Mouse (Mus musculus) large intestine, adult 2 months (tissue): Measurements from ENCODE around the gene Cwc27. TPM values are rescaled to one million over a fixed set of nuclear protein-coding genes. Genes with fewer than 3 reads are reported as not detected.

Source experiments
- DNase-seq: peaks from one replicate; pipeline ENCODE4 v3.0.0-alpha.2; 2012; ENCODE audit warnings: low read depth, low spot score
- WGBS: fragments of 180-500 bp; shearing (Covaris S2); methylation state at CpG from one replicate; pipeline ENCODE4 v1.1.7; 2018; 5-methylcytosine and 5-hydroxymethylcytosine counted together
- polyA plus RNA-seq: library from polyadenylated mRNA; depleted of rRNA; stranded (reverse); fragments of >200 nt; gene quantifications from 2 replicates; pipeline ENCODE4 v1.2.3, GENCODE M21; 2012

Cwc27 gene
- polyA plus RNA-seq, 1 experiment: 3.0 TPM

DNA sequence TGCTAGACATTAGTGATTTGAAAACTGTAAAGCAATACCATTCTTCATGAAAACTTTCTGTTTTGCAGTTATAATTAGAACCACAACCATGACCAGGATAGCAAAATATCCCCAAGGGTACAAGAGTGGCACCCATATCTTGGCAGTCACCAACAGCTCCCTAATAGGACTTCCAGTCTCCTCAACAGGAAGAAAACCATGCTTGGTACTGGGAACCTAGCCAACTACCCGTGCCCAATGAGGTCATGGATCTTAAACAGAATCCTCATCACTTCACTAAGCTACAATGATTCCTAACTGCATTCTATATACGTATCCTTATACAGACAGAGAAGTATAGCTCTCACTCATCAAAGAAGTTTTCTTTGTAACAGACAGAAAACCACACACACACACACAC is 165.2 kb downstream of the Cwc27 start:
- 49% methylated on average over 2 of the region's 2 CpGs for WGBS
- DNase-seq: no peak

DNA sequence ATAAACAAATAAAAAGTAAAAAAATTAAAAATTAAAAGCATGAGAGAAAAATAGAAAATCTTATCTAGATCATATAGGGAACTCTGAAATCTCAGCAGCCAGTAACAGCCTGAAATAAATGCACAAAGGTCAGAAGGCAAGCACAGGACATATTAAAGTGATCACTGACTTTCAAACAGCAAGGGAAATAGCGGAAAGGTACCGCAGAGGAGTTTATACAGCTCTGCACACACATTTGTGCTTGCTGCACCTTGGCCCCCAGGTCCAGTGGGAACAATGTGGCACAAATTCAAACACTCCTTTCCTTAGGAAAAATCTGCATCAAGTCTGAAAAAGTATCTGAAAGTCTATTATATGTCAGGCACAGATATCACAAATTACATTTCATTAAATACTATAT is 166.3 kb downstream of the Cwc27 start:
- WGBS: 55% methylated on average over 2 of the region's 2 CpGs
- DNase-seq: no peak

DNA sequence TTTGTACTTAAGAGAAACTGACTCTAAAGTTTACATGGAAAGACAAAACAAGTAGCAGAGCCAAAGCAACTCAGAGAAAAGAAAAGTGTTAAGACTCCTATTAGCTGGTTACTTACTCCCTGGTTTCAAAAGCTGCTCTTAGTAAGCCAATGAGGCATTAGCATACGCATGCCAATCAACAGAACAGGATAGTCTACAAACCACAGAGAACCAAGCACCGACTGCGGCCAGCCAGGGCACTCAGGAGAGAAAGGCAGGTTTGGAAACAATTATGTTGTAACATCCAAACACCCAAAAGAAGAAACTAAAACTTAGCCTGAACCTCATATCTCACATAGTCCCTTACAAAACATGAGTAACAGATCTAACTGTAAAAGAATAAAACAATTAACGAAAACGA is 166.8 kb downstream of the Cwc27 start:
- 32% methylated on average over 5 of the region's 5 CpGs for WGBS
- DNase-seq: no peak

DNA sequence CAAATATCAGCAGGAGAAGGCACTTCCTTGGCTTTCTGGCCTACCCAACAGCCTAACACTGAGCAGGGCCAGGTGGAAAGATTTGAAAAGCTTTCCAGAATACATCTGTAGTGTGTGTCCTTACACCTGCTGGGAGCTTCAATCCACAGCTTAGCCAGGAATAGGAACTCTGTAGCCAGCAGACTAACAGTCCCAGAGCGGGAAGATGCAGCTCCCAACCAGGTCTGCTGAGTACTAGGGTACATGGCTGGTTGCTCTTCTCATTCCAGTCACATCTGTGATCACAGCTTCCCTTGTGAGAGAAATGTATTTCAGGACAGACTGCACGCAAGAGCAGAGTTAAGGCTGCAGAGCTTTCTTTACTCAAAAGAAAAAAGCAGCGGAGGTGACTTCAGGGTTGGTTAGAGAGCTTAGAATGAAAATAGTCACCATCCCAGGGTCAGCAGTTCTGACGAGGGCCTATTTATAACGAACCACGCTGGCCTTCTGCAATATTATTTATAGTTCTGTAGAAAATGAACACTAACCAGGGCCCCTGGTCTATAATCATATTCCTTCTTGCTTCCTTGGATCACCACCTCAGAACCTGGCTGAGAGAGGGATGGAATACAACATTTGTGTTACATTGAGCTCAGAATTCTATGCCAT is 171.0 kb downstream of the Cwc27 start:
- WGBS: 86% methylated on average over 6 of the region's 6 CpGs
- no peak for DNase-seq

DNA sequence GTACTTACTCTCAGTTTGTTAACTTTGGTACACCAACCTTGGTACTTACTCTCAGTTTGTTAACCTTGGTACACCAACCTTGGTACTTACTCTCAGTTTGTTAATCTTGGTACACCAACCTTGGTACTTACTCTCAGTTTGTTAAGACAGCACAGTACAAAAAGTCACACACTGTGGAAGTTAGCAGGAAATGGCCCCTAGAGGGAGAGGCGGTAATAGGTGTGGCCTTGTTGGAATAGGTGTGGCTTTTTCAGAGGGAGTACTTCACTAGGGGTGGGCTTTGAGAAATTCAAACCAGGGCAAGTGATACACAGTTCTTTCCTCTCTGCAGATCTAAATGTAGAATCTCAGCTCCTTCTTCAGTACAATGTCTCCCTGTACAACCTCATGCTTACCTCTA is 172.8 kb downstream of the Cwc27 start:
- no peak for DNase-seq
- WGBS: 75% methylated on average over 1 of the region's 1 CpGs

DNA sequence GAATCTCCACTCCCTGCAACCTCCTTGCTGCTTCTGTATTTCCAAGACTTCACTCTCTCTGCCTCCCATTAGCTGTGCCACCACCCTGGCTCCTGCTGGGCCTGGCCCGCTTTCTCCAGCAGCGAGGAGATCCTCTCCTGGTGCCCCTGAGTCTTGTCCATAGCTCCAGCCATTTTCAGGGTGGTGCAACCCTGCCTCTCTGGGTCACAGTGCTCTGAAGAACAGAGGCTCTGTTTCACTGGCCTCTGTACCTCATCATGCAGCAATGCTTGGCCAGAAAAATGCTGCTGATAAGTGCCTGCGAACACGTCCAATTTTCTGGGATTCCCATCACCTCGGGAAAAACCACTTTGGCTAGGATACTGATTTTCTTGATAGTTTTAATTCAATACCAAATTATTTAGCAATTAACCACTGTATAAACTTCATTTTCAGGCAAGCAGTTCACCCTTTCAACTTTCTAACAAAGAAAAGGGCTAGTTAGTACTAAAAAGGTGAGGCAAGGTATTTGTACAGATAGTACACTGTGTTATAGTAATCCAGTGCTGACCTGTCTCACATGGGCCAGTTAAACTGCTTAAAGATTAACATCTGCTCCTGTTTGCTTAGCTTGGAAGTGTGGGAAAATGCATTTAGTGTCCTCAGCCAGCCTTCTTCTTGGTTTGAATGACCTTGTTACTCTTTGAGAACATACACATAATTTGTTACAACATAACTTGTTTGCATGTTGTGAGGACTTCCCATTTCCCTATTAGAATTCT is 176.1 kb downstream of the Cwc27 start:
- WGBS: 32% methylated on average over 5 of the region's 5 CpGs
- no peak for DNase-seq

DNA sequence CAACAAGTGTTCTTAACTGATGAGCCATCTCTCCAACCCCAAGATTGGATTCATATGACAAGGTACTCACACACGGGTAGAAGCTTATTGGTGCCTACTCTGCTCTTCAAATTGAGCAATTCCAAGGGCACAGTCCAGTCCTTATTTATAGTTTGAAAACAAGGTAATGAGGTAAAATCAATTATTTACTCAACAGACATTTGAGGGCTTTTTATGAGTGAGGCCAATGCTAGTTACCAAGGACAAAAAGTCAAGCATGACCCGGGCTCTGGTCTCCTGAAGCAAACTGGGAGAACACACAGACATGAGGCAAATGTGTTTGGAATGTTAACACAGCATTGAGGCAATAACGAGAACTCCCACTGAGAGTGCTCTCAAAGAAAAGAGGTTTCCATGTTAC is 178.0 kb downstream of the Cwc27 start:
- no peak for DNase-seq
- WGBS: 48% methylated on average over 3 of the region's 3 CpGs

DNA sequence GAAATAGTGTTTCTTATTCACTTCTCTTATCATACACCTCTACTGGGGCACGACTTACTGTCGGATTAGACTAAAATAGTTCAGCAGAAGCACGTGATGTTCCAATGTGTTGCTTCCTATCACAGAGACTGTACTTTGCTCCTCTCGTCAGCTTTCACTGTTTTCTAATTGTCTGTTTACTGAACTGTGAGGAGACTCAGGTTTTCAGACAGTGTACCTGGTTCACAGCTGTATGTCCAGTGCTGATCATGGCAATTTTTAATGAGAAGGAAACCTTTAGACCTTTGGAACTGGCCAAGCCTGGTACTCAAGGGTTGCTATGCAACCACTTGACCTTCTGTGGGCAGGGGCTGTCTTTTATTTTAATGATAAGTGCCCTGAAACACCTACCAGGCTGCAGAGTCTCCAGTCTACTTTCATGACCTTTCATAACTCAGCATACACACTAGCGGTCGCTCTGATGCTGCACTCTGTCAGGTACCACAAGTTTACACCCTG is 180.9 kb downstream of the Cwc27 start:
- no peak for DNase-seq
- WGBS: 45% methylated on average over 6 of the region's 6 CpGs

DNA sequence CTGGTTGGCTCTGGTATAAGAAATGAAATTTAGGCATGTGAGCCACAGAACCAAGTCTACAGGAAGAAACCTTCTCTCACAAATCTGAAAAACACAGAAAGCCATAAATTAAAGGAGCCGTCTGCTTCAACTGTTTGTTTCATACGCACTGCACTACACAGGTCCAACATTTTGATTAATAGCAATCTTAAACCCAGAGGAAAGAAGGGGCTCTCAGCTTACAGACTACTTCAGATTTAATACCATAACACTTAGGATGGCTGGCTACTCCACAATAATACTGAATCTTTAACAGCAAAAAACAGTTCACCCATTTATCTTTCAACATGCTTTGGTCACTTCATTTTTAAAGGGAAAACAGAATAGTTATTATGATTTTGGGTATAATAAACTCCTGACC is 182.2 kb downstream of the Cwc27 start:
- WGBS: 74% methylated on average over 2 of the region's 2 CpGs
- DNase-seq: no peak

DNA sequence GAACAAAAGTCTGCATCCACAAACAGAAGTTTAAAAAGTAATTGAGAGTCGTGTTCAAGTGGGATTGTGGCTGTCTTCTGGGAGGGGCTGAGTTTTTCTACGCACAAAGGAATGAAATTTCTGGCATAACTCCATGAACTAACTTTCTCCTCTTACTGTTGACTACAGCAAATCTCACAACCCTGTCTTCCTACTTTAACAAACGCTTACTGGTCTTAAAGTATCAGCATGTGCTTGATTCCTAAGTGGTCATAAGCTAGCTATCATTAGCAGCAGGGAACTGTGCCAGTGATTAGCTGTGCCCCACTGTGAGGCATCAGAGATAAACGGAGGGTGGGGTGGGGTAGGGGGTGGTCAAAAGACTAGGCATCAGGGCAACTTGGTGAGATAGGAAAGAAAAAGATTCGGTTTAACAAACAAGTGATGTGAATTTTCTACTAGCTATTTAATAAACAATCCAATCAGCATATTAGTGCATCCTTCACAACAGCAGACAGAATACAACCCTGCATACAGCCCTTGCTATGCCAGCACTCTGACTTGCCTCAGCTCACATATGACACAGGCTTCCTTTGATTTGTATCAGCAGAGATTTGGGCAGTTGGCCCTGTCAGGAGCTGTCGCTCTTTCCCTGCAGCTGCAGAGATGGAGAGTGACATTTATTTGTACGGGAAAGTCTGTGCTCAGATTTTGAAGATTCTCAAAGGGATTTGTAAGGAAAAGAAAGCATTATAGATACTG is 184.3 kb downstream of the Cwc27 start:
- DNase-seq: no peak
- WGBS: 69% methylated on average over 7 of the region's 7 CpGs

DNA sequence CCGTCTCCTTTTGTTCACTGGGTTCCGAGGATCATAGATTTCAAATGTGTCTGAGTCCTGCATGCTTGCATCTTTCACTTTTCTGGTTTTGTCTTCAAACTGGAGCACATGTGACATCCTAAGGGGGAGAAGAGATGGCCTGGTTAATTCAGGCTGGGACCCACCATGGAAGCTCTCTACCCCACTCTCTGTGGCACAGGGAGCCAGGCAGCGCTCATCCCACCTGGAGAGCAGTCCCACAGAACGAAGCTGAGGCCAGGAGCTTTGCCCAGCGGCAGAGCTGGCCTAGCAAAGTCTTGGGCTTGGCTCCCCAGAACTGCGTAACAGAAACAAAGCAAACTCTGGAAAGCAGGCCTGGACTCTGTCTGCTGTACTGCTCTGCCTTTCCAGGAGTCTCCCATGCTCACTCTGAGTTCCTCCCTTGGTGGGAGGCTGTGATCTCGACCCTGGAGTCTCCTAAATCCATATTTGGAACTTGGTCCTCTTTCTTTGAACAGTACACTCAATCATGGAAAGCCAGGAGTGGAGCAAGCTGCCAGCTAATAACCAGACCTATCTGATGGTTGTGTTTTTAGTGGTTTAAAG is 185.2 kb downstream of the Cwc27 start:
- no peak for DNase-seq
- WGBS: 84% methylated on average over 7 of the region's 7 CpGs

DNA sequence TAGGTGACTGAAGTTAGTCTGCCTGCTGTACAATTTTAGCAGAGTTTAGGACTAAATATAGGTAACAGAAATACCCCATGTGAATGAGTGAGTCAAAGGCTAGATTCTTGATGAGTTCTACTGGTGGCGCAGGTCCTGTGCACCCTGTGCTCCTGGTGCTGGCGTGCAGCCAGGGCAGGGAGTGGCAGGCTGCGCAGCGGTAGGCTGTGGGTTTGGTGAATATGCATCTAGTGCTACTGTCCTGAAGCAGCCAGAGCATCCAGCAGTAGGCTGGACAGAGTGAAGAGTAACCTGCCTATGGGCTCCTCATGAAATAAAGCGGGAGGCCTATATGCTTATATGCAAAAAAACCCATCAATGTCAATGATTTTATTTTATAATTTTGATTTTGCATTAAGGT is 186.1 kb downstream of the Cwc27 start:
- 35% methylated on average over 5 of the region's 5 CpGs for WGBS

DNA sequence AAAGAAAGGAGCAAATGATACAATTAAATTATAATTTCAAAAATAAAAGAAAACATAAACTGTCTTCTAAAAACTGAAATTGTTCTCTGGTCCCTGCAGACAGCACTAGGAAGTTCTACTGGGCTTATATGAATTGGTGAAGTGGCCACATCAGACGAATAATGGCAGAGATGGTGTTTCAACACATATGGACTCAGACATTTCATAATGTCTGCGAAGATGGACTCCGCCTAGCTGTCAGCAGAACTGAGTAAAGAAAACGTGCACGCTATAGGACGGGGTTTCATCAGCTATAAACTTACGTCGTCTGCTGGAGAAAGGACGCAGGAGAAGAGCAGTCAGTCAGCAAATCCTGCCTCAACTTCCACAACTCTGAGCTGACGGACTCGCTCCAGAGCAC is 187.3 kb downstream of the Cwc27 start:
- DNase-seq: no peak
- WGBS: 95% methylated on average over 11 of the region's 11 CpGs

More for the DNA sequence above, 186.1 kb downstream of the Cwc27 start:
- DNase-seq: no peak

DNA sequence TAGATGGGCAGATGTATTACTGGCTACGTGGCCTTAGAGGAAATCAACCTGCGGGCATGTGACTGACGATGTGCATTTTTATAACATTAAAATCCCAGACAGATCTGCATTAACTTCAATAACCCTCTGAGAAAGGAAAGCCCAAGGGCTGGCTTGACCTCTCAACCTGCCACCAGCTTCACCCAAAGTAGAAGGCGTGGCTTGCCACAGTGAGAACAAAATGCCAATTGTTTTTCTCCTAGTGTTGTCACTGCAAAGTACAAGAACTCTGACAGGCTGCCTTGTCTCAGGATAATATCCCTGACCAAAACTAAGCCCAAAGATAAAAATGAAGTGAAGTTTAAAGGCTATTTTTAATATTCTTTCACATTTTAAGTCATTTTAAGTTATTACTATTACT is 188.9 kb downstream of the Cwc27 start:
- WGBS: 41% methylated on average over 4 of the region's 4 CpGs
- DNase-seq: no peak

DNA sequence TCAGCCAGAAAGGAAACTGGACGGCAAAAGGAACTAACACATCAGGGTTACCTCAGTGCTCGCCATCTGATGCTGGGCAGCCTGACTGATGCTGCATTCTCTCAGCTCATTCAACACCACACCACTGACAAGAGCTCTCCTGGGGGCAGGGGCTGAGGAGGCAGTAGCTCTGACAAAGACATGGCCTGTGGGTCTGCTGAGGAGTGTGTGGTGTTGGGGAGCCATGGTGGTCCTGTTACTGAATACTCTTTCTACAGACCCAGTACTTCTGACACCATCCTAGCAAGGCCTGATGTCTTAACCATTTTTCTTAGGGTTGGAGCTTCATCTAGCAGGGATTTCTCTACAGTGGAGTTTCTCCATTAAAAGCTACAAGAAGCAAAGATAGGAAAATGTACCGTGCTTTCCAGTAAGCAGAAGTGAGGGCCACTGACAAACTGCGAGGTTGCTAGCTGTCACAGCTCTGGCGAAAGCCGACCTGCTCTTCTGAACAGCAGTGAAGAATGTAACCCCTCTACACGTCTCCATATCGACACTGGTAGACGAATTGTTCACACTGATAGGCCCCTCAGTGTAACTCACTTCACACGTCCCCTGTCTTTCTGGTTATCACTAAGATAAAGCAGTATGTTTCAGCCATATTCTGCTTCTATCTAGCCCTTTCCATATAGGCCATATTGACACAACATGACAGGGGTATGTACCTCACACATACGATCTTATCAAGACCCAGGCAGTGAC is 189.6 kb downstream of the Cwc27 start:
- WGBS: 94% methylated on average over 11 of the region's 11 CpGs
- DNase-seq: no peak

DNA sequence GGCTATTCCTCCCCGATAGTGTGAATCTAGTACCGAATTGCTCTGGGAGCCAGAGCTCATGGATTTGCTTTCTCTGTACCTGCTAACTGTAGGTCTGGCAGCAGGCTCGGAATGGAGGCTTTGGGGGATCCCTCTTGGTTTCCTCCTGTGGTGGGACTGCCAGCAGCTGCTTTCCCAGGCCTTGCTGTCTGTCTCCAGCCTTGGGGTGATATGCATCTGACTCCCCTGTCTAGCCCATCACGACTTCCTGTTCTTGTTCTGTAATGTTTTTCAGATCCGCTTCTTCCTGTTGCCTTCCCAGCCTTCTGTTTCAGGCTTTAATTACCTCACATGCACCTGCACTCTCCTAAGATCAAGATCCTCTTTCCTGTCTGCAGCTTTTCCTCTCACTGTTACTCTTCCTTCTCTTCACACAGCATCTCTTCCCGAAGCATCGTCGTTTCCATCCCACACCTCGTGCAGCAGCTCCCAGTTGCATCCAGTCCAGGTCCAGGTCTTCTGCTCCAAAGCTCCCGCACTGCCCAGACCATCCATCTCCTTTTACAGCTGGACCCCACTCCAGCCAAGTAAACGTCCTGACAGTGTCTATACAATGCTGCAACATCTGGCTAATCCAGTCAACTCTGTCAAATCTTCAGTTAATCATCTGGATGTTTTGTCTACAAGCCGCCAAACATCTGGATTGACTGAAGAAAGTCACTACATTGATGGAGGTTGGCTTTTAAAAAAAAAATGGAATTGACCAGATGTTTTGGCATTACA is 193.6 kb downstream of the Cwc27 start:
- DNase-seq: no peak
- WGBS: 76% methylated on average over 12 of the region's 12 CpGs

DNA sequence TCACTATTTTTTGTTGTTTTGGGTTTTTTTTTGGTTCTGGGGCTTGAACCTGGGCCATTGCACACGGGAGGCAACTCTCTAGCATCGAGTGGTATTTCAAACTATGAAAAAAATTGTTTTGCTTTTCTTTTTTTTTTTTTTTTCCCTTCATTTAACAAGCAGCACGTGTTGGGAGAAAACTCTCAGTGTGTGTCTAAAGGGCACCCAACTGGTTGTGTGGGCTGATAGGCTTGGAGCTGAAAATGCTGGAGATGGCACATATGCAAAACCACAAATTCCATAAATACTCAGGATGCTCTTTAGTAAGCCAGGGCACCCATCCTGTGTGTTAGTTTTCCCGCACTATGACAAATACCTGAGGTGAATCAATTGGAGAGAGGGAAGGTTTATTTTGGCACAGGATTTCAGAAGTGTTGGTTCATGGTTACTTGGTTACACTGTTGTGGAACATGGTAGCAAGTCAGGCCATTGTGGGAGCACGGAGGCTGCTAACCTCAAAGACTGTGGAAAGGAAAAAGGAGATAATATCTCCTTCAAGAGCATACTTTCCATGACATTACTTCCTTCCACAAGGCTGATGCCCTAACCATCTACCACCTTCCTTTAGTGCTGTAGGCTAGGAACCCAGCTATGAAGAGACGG is 194.7 kb downstream of the Cwc27 start:
- 77% methylated on average over 6 of the region's 6 CpGs for WGBS
- DNase-seq: no peak

DNA sequence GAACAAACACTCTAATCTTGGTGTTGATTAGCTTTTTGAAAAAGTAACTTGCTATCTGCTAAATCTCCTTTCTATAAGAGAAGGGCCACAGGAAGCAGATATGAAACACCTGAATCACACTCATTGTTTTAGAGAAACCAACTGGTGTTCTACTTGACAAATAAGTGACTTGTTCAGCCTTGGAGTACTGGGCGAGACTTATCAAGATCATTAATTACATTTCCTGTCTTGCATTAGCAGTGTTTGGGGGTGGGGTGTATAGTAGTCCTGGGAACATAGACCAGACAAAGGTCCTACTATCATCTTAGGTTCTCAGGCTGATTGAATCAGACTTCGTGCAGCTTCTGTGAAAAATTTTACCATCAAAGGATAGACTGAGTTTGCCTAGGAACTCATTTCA is 196.5 kb downstream of the Cwc27 start:
- WGBS: 72% methylated on average over 2 of the region's 2 CpGs

More for the DNA sequence above, 196.5 kb downstream of the Cwc27 start:
- DNase-seq: no peak
